Comparison of ENCODE assay signal across 23 mouse cellular contexts in the genomic region with DNA sequence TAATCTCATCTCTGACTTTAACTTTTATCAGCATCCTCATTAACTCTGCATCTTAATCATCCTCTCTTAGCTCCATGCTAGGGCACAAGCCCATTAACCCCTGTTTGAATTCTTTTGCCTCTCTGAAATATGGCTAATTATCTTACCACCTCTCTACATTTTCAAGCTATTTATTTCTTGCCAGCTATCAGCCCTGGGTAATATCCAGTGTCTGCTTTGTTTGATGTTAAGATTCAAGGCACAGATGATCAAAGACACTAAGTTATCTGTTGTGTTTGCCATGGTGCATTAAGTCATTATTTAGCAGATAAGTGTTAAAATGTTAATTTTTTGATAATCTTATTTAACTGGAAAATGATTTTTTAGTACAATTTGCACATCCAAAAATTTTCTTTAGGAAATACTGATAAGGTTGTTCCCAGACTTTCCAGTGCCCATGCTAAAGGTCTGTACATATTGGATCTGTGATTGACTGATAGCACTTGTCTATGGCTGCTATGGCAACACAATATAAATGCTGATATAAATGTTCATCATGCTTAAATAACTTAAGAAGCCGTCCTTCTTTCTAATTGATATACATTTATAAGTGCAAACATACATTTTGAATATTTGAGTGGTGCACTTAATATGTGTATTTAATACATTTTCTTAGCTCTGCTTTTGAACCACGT.
"Had no signal": no experiment of that assay in that cellular context is flagged by ENCODE, and none has a peak within 500 bp of the region (broad histone marks: within the 10 kb centered on the region; RNA-seq: fewer than 3 reads in every experiment).

No protein-coding gene starts in this region.

- H3K4me2 ChIP-seq: heart, embryonic 12.5 days; hindbrain, embryonic 12.5 days; hindbrain, embryonic 14.5 days; kidney, embryonic 15.5 days; limb, embryonic 13.5 days had no signal

- H3K27me3 ChIP-seq: heart, embryonic 12.5 days; hindbrain, embryonic 12.5 days; kidney, embryonic 15.5 days; limb, embryonic 13.5 days had no signal

- H3K4me3 ChIP-seq: heart, embryonic 10.5 days; heart, embryonic 12.5 days; hindbrain, embryonic 10.5 days; hindbrain, embryonic 12.5 days; kidney, embryonic 15.5 days; limb, embryonic 13.5 days had no signal

- H3K27ac ChIP-seq: heart, embryonic 10.5 days; hindbrain, embryonic 10.5 days; hindbrain, embryonic 12.5 days; hindbrain, embryonic 14.5 days; kidney, embryonic 15.5 days; kidney, postnatal 0 days; limb, embryonic 13.5 days had no signal

- H3K9ac ChIP-seq: heart, embryonic 12.5 days; hindbrain, embryonic 12.5 days; hindbrain, embryonic 14.5 days; kidney, embryonic 15.5 days; limb, embryonic 13.5 days had no signal

- H3K36me3 ChIP-seq: heart, embryonic 10.5 days; heart, embryonic 12.5 days; hindbrain, embryonic 10.5 days; hindbrain, embryonic 12.5 days; kidney, embryonic 15.5 days; limb, embryonic 13.5 days had no signal

- DNase-seq: gastrocnemius, postnatal 14 days; heart, adult 18-20 months; heart, postnatal 10 days; heart, postnatal 4 days; kidney, adult 11 months; kidney, adult 2 months; kidney, adult 9 months; kidney, postnatal 14 days; kidney, postnatal 36 days; layer of hippocampus, adult 9-11 months; layer of hippocampus, postnatal 36 days; left cerebral cortex, postnatal 4 days had no signal

- ATAC-seq: forebrain, embryonic 16.5 days; hindbrain, embryonic 16.5 days; intestine, embryonic 16.5 days had no signal

- H3K4me1 ChIP-seq: heart, embryonic 10.5 days; heart, embryonic 12.5 days; hindbrain, embryonic 10.5 days; hindbrain, embryonic 12.5 days; kidney, embryonic 15.5 days; limb, embryonic 13.5 days had no signal

- H3K9me3 ChIP-seq: heart, embryonic 10.5 days; hindbrain, embryonic 10.5 days; hindbrain, embryonic 12.5 days; kidney, embryonic 15.5 days; limb, embryonic 13.5 days had no signal
